Mouse (Mus musculus) testis, adult 2 months (tissue): ENCODE measurements around the gene Vps35l. TPM values are rescaled to one million over a fixed set of nuclear protein-coding genes. Genes with fewer than 3 reads are reported as not detected.

Experiments
- H3K27ac ChIP-seq: fragments of 200-500 bp; 2 replicates; pipeline ENCODE4 v1.5.1; 2012; ENCODE audit warnings: low read depth, low read length; ENCODE audit not compliant: control insufficient read depth, insufficient read depth
- H3K27me3 ChIP-seq: fragments of 200-500 bp; 2 replicates; pipeline ENCODE4 v1.6.1; 2012; ENCODE audit warnings: mild to moderate bottlenecking, low read length, moderate library complexity; ENCODE audit not compliant: control insufficient read depth, insufficient read depth
- H3K36me3 ChIP-seq: fragments of 200-500 bp; 2 replicates; pipeline ENCODE4 v1.6.1; 2012; ENCODE audit warnings: mild to moderate bottlenecking, low read length; ENCODE audit not compliant: control insufficient read depth, insufficient read depth
- H3K4me1 ChIP-seq: fragments of 200-500 bp; 2 replicates; pipeline ENCODE4 v1.6.1; 2012; ENCODE audit warnings: low read length; ENCODE audit not compliant: control insufficient read depth, insufficient read depth
- H3K4me3 ChIP-seq: fragments of 200-500 bp; 2 replicates; pipeline ENCODE4 v1.5.1; 2012; ENCODE audit warnings: low read depth, mild to moderate bottlenecking, low read length, moderate library complexity, mixed read lengths; ENCODE audit not compliant: control insufficient read depth
- CTCF ChIP-seq: fragments of 200-500 bp; IDR thresholded peaks from 2 replicates; pipeline ENCODE4 v1.5.1; 2012; ENCODE audit warnings: low read depth, mild to moderate bottlenecking, inconsistent platforms, low read length, moderate library complexity; ENCODE audit not compliant: control insufficient read depth, insufficient read depth, insufficient replicate concordance
- POLR2A ChIP-seq: fragments of 200-500 bp; IDR thresholded peaks from 2 replicates; pipeline ENCODE4 v1.6.1; 2012; ENCODE audit warnings: low read depth, mild to moderate bottlenecking, inconsistent platforms, low read length, moderate library complexity; ENCODE audit not compliant: control insufficient read depth
- polyA plus RNA-seq: library from polyadenylated mRNA; depleted of rRNA; stranded (reverse); fragments of >200 nt; gene quantifications from 2 replicates; pipeline ENCODE4 v1.2.3, GENCODE M21; 2012

Vps35l gene
- polyA plus RNA-seq, 1 experiment: 29.5 TPM

DNA sequence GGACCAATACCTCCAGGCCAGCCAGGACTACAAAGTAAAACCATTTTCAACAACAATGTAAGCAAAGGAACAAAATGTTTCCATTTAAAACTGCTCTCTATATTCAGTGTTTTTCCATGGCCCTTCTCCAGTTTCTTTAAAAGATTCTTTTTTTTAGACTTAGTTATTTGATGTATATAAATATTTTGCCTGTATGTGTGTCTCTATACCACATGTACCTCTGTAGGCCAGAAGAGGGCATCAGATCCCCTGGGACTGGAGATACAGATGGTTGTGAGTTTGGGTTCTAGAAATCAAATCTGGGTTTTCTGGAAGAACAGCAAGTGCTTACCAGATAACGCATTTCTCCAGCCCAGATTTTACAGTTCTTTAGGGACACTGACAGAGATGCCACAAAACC, 1.3 kb upstream of the Vps35l start:
- TF ChIP-seq POLR2A (no peak), CTCF (no peak)
- Histone ChIP-seq H3K27ac (no peak overlapping the region), H3K36me3 (peaks cover 2% of the 10 kb centered on the region), H3K4me3 (no peak overlapping the region), H3K4me1 (peaks cover 12% of the 10 kb centered on the region), H3K27me3 (no peaks in the 10 kb centered on the region)

- Histone ChIP-seq H3K4me1 (peaks cover 12% of the 10 kb centered on the region), H3K36me3 (no peaks in the 10 kb centered on the region), H3K27me3 (no peaks in the 10 kb centered on the region), H3K4me3 (peak overlapping the region; percentile 84), H3K27ac (peak overlapping the region; percentile 71)
- TF ChIP-seq POLR2A (peak; percentile 55; the same call in 1 of the 2 replicates), CTCF (no peak)
Observed at GRCm38 (mm10) chr7:118740532-118741338, 709 bp downstream of the Vps35l start.

DNA sequence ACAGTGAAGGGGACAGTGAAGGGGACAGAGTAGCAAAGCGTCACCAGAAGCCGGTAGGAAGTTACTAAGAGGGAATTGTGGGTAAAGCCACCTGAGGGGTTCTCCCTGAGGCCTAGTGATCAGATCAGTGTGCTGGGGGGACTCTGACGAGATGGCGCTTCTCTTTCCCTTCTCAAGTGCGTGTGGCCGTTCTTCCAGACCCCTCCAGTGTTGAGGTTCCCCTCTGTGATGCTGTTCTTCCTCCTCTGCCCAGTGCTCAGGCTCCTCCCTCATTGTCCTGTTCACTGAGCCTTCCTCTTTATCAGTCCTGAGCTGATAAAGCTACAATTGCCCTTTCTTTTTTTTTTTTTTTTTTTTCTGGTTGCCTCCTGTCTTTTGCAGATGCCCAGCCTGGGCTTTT, 2.3 kb downstream of the Vps35l start:
- TF ChIP-seq POLR2A (peak; percentile 37; the same call in 1 of the 2 replicates), CTCF (no peak)
- Histone ChIP-seq H3K4me3 (no peak overlapping the region), H3K27me3 (no peaks in the 10 kb centered on the region), H3K4me1 (peaks cover 12% of the 10 kb centered on the region), H3K36me3 (peaks cover 2% of the 10 kb centered on the region; the same call in 1 of the 2 replicates), H3K27ac (peak overlapping the region; percentile 71)

DNA sequence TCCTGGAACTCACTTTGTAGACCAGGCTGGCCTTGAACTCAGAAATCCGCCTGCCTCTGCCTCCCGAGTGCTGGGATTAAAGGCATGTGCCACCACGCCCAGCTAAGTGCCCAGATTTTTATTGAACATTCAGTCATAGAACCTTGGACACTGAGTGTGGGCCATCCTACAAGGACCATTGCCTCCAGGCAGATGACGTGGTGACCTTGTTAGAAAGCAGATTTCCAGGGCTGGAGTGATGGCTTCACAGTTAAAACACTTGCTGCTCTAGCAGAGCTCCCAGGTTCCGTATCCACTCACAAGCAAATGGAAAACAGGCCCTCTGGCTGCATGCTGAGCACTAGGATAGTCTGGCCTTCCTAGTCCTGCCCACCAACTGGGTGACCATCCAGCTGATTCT, 4.7 kb downstream of the Vps35l start:
- Histone ChIP-seq H3K4me3 (no peak overlapping the region), H3K36me3 (peaks cover 2% of the 10 kb centered on the region; the same call in 1 of the 2 replicates), H3K27ac (no peak overlapping the region; the same call in 1 of the 2 replicates), H3K27me3 (no peaks in the 10 kb centered on the region), H3K4me1 (peaks cover 12% of the 10 kb centered on the region)
- TF ChIP-seq CTCF (no peak), POLR2A (no peak)

GRCm38 (mm10) chr7:118747891-118748672, 8.1 kb downstream of the Vps35l start:
- no peak overlapping the region for H3K27ac ChIP-seq
- no peaks in the 10 kb centered on the region for H3K4me1 ChIP-seq
- TF ChIP-seq POLR2A (no peak), CTCF (no peak)
- no peaks in the 10 kb centered on the region for H3K27me3 ChIP-seq
- peaks cover 2% of the 10 kb centered on the region; the same call in 1 of the 2 replicates for H3K36me3 ChIP-seq
- H3K4me3 ChIP-seq: no peak overlapping the region

DNA sequence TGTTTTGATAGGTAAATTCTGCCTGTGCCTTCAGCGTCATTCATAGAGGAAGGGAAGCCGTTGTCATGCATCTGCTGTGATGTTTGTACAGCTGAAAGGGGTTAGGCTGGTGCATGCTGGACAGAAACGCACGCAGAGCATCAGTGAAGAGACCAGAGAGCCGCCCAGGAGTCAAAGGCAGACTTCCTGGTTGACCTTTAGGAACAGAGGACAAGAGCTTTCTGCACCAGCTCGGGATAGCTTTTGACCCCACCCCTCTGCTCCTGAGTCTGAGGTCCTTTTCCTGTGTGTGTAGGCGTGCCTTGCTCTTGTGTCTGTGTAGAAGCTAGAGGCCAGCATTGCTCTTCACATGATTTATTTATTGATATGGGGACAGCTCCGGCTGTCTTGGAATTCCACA, 9.7 kb downstream of the Vps35l start:
- Histone ChIP-seq H3K4me3 (no peak overlapping the region), H3K36me3 (peaks cover 2% of the 10 kb centered on the region; the same call in 1 of the 2 replicates), H3K27me3 (no peaks in the 10 kb centered on the region), H3K4me1 (no peaks in the 10 kb centered on the region), H3K27ac (no peak overlapping the region)
- TF ChIP-seq CTCF (no peak), POLR2A (no peak)

DNA sequence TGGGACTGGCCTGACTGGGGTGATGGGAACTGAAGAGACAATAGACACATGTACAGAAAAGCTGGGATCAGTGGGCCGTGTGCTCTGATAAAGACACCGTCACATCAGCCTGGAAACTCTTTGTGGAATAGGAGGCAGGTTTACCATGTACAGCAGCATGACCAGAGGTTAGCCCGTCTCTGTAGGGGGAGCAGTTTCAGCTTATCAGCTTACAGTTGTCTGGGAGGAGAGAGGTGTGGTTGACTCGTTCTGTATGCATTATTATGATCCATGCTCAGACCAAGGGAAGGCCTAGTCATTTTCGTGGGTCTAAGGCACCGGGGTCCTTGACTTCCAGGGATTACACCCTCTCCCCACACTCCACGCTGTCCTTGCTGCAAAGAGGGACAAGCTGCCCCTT, 11.6 kb downstream of the Vps35l start:
- no peak for TF ChIP-seq CTCF
- Histone ChIP-seq H3K36me3 (peaks cover 1% of the 10 kb centered on the region; the same call in 1 of the 2 replicates), H3K27me3 (no peaks in the 10 kb centered on the region), H3K27ac (no peak overlapping the region), H3K4me1 (no peaks in the 10 kb centered on the region), H3K4me3 (no peak overlapping the region)
